Mouse (Mus musculus) G1E (cell line): ENCODE data around the gene Arhgef7. TPM values are rescaled to one million over a fixed set of nuclear protein-coding genes. Genes with fewer than 3 reads are reported as not detected.

ENCODE experiments used
- ATAC-seq: 2 replicates; pipeline ENCODE4 v1.8.0; 2016; ENCODE audit warnings: mild to moderate bottlenecking; ENCODE audit not compliant: insufficient number of reproducible peaks, poor library complexity, low FRiP score, severe bottlenecking; ENCODE audit errors: extremely low read depth
- DNase-seq: peaks from one replicate; pipeline ENCODE4 v3.0.0; 2012; ENCODE audit warnings: low spot score
- H3K27me3 ChIP-seq: 2 replicates; pipeline ENCODE4 v1.6.1; 2012; ENCODE audit warnings: mild to moderate bottlenecking, low read length, inconsistent platforms; ENCODE audit not compliant: insufficient read depth
- H3K36me3 ChIP-seq: replicated peaks from 2 replicates; pipeline ENCODE3; 2012; ENCODE audit warnings: mild to moderate bottlenecking, inconsistent platforms
- H3K4me1 ChIP-seq: 2 replicates; pipeline ENCODE4 v1.6.1; 2012; ENCODE audit warnings: low read depth, low read length, inconsistent platforms, mixed read lengths; ENCODE audit not compliant: insufficient read depth
- H3K4me3 ChIP-seq: 2 replicates; pipeline ENCODE4 v1.5.1; 2012; ENCODE audit warnings: low read depth, mild to moderate bottlenecking, inconsistent platforms, low read length, moderate library complexity, mixed read lengths
- H3K9me3 ChIP-seq: replicated peaks from 2 replicates; pipeline ENCODE4 v1.6.1; 2012; ENCODE audit warnings: inconsistent platforms
- CTCF ChIP-seq: IDR thresholded peaks from 2 replicates; pipeline ENCODE4 v1.5.1; 2012; ENCODE audit warnings: low read depth, low read length, inconsistent platforms, mixed read lengths
- GATA1 ChIP-seq: IDR thresholded peaks from 2 replicates; pipeline ENCODE4 v1.6.1; 2012; ENCODE audit warnings: borderline replicate concordance, low read length, inconsistent platforms, mixed read lengths
- GATA2 ChIP-seq: IDR thresholded peaks from 2 replicates; pipeline ENCODE4 v1.6.1; 2012; ENCODE audit warnings: low read depth, low read length, inconsistent platforms, borderline replicate concordance
- POLR2AphosphoS5 ChIP-seq: IDR thresholded peaks from 2 replicates; pipeline ENCODE4 v1.6.1; 2012; ENCODE audit warnings: low read depth, low read length, inconsistent platforms; ENCODE audit not compliant: insufficient replicate concordance
- TAL1 ChIP-seq: conservative IDR thresholded peaks from 2 replicates; pipeline ENCODE4 v1.6.1; 2012; ENCODE audit warnings: low read depth, low read length, inconsistent platforms, mixed read lengths
- polyA plus RNA-seq: library from polyadenylated mRNA; stranded (reverse); fragments of >175 nt; gene quantifications from 2 replicates; pipeline ENCODE4 v1.2.3, GENCODE M21; 2012
- total RNA-seq, 2 experiments: library from RNA; stranded (forward) in 1 of 2; stranded (reverse) in 1 of 2; fragments of 200-1000 nt in 1 of 2; fragments of >200 nt in 1 of 2; fragmentation: Nextera tagmentation in 1 of 2; gene quantifications; 2 replicates each; pipeline ENCODE4 v1.2.3; 2014 to 2017

Arhgef7 gene
- total and polyA plus RNA-seq, 3 experiments, result 14.7 to 27.8 (median 23.8) TPM

DNA sequence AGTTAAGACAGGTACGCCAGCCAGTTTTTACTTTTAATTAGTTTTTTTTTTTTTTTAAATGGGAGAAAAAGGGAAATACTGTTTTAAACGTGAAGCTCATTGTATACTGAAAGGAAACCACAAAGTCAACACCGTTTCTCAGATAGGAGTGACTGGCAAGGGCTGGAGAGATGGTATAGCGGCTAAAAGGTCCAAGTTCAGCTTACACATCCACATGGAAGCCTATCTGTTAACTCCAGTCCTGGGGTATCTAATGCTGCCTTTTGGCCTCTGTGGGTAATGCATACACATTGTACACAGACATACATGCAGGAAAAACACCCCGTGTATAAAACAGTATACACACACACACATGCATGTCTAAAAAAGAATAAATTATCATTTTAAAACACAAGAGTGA lies 104.4 kb downstream of the Arhgef7 start:
- peaks cover 92% of the 10 kb centered on the region for H3K36me3 ChIP-seq
- H3K9me3 ChIP-seq, result no peaks in the 10 kb centered on the region
- DNase-seq (no peak), ATAC-seq (no peak)
- H3K4me3 ChIP-seq, result no peak overlapping the region
- no peaks in the 10 kb centered on the region for H3K4me1 ChIP-seq
- TF ChIP-seq GATA1 (no peak), CTCF (no peak), GATA2 (no peak), TAL1 (no peak), POLR2AphosphoS5 (no peak)
- H3K27me3 ChIP-seq, result no peaks in the 10 kb centered on the region; the same call in 1 of the 2 replicates

DNA sequence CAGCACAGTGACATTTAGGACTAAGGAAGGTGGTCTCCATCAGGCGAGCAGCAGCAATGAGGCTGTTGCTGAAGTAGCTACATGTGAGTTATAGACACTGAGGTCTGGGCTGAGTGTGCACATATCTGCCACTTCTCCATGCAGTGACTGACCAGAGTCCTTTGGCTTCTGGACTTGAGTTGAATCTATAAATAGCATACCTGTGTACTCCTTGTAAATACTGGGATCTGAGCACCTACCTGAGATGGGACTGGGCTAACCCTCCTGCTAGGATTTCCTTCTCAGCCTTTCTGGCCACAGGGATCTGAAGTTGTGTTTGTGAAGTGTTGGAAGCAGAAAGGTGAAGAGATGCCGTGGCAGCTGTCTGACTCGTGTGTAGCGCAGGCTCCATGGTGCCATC lies 105.6 kb downstream of the Arhgef7 start:
- TF ChIP-seq CTCF (no peak), GATA2 (no peak), TAL1 (no peak), GATA1 (no peak), POLR2AphosphoS5 (no peak)
- H3K36me3 ChIP-seq, result peaks cover 80% of the 10 kb centered on the region
- ATAC-seq (no peak), DNase-seq (no peak)
- H3K9me3 ChIP-seq, result no peaks in the 10 kb centered on the region
- no peaks in the 10 kb centered on the region for H3K4me1 ChIP-seq
- H3K4me3 ChIP-seq, result no peak overlapping the region
- H3K27me3 ChIP-seq, result no peaks in the 10 kb centered on the region; the same call in 1 of the 2 replicates

DNA sequence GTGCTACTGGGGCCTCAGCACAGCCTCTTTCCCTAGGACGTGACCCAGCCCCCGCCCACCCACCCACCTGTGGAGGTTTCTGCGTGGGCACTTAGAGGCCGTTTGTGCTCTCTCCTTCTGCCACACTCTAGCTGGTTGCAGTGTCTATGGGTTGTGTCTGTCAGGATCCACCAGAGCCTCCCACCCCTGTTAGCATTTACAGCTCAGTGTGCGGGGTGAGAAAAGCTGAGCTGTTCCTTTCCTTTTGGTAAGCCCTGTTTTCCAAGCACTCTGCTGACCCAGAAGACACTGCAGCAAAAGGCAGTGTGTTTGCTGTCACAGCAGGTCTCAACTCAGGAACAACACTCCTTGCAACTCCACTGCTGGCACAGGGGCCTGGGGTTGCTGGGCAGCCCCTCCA lies 106.7 kb downstream of the Arhgef7 start:
- DNase-seq (no peak), ATAC-seq (no peak)
- Histone ChIP-seq H3K9me3 (no peaks in the 10 kb centered on the region), H3K27me3 (peaks cover 1% of the 10 kb centered on the region; the same call in 1 of the 2 replicates), H3K4me3 (no peak overlapping the region), H3K36me3 (peaks cover 69% of the 10 kb centered on the region), H3K4me1 (no peaks in the 10 kb centered on the region)
- no peak for TF ChIP-seq GATA1
- no peak for TF ChIP-seq TAL1
- no peak for TF ChIP-seq GATA2
- no peak for TF ChIP-seq POLR2AphosphoS5
- no peak for TF ChIP-seq CTCF

DNA sequence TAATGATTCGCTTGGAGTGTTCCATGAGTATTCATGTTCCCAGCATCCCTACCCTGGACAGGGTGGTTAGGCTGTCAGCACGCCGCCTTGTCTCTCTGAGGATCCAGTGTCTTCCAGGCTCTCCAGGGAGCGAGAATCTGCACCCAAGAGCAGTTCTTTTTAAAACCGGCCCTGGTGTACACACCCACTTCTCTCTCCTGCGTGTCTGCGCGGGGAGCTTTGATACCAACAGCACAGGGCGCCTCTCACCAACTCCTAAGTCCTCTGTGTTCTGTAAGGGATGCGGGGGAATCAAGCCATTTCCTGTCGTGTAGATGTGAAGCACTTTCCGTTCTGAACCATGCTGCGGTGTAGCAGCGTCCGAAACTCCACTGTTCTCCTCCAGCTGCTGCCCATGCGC lies 107.2 kb downstream of the Arhgef7 start:
- ATAC-seq, result no peak

DNA sequence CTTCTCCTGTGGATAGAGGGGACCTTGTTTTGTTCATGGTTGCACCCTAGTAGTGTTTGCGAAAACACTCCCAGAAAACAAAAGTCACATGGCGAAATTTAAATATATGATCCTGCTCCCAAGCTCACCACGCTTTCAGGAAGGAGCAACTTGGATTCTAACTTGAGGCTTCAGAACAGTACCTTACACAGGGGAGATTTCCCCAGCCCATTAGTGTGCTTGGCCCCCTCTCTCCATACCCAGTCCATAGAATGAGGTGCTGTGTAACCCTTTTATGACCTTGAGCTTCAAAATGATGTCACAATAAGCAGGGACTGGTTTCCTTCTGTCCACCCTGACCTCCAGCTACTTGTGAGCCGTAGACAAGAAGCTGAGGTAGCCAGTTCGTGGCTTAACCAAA lies 112.7 kb downstream of the Arhgef7 start, which contains the start of gene Tex29:
Gene Tex29, plus strand, starts transcription at position 301 of the 400 bp plus-strand sequence.
- TF ChIP-seq GATA1, result no peak
- no peak for TF ChIP-seq TAL1
- TF ChIP-seq POLR2AphosphoS5, result no peak
- TF ChIP-seq GATA2, result no peak
- TF ChIP-seq CTCF, result no peak
- peaks cover 10% of the 10 kb centered on the region for H3K36me3 ChIP-seq
- no peak for ATAC-seq

More for the DNA sequence above, 107.2 kb downstream of the Arhgef7 start:
- Histone ChIP-seq H3K4me1 (no peaks in the 10 kb centered on the region), H3K9me3 (no peaks in the 10 kb centered on the region), H3K36me3 (peaks cover 65% of the 10 kb centered on the region), H3K27me3 (peaks cover 4% of the 10 kb centered on the region; the same call in 1 of the 2 replicates), H3K4me3 (no peak overlapping the region)
- DNase-seq, result no peak
- TF ChIP-seq GATA1 (no peak), TAL1 (no peak), GATA2 (no peak), POLR2AphosphoS5 (no peak), CTCF (no peak)

DNA sequence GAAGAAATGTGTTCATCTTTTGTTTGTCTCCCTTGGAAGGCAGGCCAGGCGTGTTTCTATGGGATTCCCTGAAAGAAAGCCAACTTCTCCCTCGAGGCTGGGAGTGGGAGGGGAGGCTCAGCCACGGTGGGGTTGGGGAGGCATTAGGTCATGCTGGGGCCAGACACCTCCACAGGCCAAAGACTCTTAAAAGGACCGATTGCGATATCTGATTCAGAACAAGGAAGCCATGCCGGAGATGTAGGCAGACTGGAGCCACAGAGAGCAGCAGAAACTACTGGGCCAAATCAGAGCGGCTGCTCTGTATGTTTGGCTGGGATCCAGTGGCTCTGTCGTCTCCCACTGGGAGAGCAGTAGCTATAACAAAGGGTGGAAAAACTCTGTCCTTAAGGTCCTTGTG lies 114.0 kb downstream of the Arhgef7 start:
- TF ChIP-seq GATA2 (no peak), POLR2AphosphoS5 (no peak), GATA1 (no peak)
- no peaks in the 10 kb centered on the region for H3K36me3 ChIP-seq
- no peak overlapping the region for H3K4me3 ChIP-seq
- no peak for DNase-seq
- H3K27me3 ChIP-seq, result peaks cover 20% of the 10 kb centered on the region
- no peaks in the 10 kb centered on the region for H3K9me3 ChIP-seq
- ATAC-seq, result no peak
- no peaks in the 10 kb centered on the region; the same call in 1 of the 2 replicates for H3K4me1 ChIP-seq

More for the DNA sequence above, 112.7 kb downstream of the Arhgef7 start, which contains the start of gene Tex29:
- no peak for DNase-seq
- Histone ChIP-seq H3K4me3 (no peak within 1 kb of the TSS), H3K27me3 (peaks cover 20% of the 10 kb centered on the region), H3K9me3 (no peaks in the 10 kb centered on the region), H3K4me1 (no peaks in the 10 kb centered on the region; the same call in 1 of the 2 replicates)

DNA sequence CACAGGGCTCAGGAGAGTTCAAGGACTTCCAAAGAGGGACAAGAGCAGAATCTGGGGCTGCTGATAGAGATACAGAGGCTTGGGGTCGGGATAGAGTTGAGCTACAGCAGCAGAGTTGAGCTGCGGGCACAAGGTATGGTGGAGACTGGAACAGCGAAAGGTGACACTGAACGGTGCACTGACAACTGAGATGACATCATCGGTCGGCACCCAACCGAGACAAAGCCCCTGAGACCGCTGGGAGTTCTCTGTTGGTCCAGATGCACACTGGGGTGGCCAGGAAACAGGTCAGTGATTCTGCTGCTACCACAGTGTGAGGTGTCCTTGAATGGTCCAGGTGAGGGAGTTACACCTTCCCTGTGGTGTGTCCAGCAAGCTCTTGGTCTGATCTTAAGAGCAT lies 115.2 kb downstream of the Arhgef7 start:
- H3K27me3 ChIP-seq, result peaks cover 25% of the 10 kb centered on the region
- TF ChIP-seq CTCF (no peak), POLR2AphosphoS5 (no peak)
- no peaks in the 10 kb centered on the region; the same call in 1 of the 2 replicates for H3K4me1 ChIP-seq
- no peak overlapping the region for H3K4me3 ChIP-seq
- ATAC-seq (no peak), DNase-seq (no peak)
- H3K9me3 ChIP-seq, result no peaks in the 10 kb centered on the region
- no peaks in the 10 kb centered on the region for H3K36me3 ChIP-seq
